In the genomic region with DNA sequence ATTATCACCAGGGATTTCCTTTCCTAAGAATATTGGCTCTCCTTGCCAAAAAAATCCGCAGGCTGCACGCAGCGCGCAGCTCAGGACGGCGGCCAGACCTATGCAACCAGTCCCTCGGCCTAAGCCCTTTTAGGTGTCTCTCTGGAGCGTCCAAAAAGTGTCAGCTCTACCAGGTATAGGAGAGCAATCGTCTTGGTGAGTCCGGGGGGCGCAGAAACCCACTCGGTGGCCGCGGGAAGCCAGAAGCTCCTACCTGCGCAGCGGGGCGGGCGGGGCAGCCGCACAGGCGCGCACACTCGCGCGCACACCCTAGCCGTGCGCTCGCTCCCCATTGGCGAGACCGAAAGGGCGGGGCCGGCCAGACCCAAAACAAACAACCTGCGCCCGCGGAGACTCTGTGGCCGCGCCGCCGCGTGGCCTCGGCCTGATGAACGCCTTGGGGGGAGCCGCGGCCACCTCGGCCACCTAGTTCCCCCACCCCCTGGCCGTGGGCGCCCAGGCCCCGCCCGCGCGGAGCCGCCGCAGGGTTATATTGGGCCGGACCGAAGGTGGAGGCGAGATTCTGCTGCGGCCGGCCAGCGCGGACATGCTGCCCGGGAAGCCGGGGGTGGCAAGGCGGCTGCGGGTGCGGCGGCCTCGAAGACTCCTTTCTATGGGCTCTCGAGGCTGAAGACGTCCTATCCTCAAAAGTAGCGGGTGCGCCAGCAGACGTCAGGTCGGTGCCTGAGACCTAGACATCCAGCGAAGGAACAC, we compare ENCODE assay signal across 8 mouse cellular contexts. TPM values are rescaled to one million over a fixed set of nuclear protein-coding genes. Genes with fewer than 3 reads are reported as not detected.
DNase-seq lines count a peak whose midpoint lies in the region; ATAC-seq lines count a peak whose summit lies in the region.

No protein-coding gene starts in this region.

- peak overlapping the region; percentile 100 for H3K4me2 ChIP-seq in embryonic facial prominence, embryonic 13.5 days

- under 1% methylated on average over 73 of the region's 73 CpGs for WGBS in embryonic facial prominence, embryonic 13.5 days

- DNase-seq in A20 (ENCODE audit: low read depth, low spot score), result peak; percentile 26
- DNase-seq in R1 (ENCODE audit: low read depth, low spot score), result peak; percentile 74
- peak; percentile 35 for DNase-seq in heart, postnatal 4 days
- DNase-seq in layer of hippocampus, postnatal 10 days (ENCODE audit: low spot score in 2 of 2), result peak; percentile 19 to 25
- peak; percentile 75 to 87 for DNase-seq in lung, postnatal 4 days
- peak; percentile 9 for DNase-seq in right cerebral cortex, adult 18-20 months
- no peak for DNase-seq in natural killer cell, adult 2 months (ENCODE audit: low spot score in 2 of 2)

- no peak overlapping the region for H3K27ac ChIP-seq in embryonic facial prominence, embryonic 13.5 days

- H3K27me3 ChIP-seq in embryonic facial prominence, embryonic 13.5 days, result peaks cover 97% of the 10 kb centered on the region

- peak overlapping the region; percentile 65 for H3K4me3 ChIP-seq in embryonic facial prominence, embryonic 13.5 days

- no peaks in the 10 kb centered on the region for H3K9me3 ChIP-seq in embryonic facial prominence, embryonic 13.5 days

- H3K9ac ChIP-seq in embryonic facial prominence, embryonic 13.5 days, result peak overlapping the region; percentile 67

- peak; percentile 32; the same call in 1 of the 2 replicates for ATAC-seq in embryonic facial prominence, embryonic 13.5 days (ENCODE audit: insufficient number of reproducible peaks, insufficient read depth, low FRiP score, low TSS enrichment, low read depth)

- no peaks in the 10 kb centered on the region for H3K36me3 ChIP-seq in embryonic facial prominence, embryonic 13.5 days

- peaks cover 32% of the 10 kb centered on the region for H3K4me1 ChIP-seq in embryonic facial prominence, embryonic 13.5 days

RNA-seq across cellular contexts. Expression of gene A530084C06Rik, which starts 1.2 kb away (rescaled TPM):
- not detected in 2 replicates for polyA plus RNA-seq in embryonic facial prominence, embryonic 13.5 days (2015; fragmentation: Nextera tagmentation; extraction: Ambion mirVana)
- not detected for total RNA-seq in heart, postnatal 4 days (2021)
- total RNA-seq in layer of hippocampus, postnatal 10 days (2021), result 1 to 10 TPM; 1.2 TPM

RNA-seq across cellular contexts. Expression of gene Foxq1, which starts 2.0 kb away (rescaled TPM):
- polyA plus RNA-seq in embryonic facial prominence, embryonic 13.5 days (2015; fragmentation: Nextera tagmentation; extraction: Ambion mirVana), result 0.58 and 1.0 TPM in 2 replicates
- under 1 TPM in 1 of 2 experiments, not detected in 1; 0.07 TPM for total RNA-seq in heart, postnatal 4 days (2021)
- 1 to 10 TPM; 4.1 to 4.4 TPM for total RNA-seq in layer of hippocampus, postnatal 10 days (2021)

Comparison
In these comparisons a context has a peak if more than half of its experiments do, and no peak if none do; other contexts are left out.
1. DNase-seq: peak in A20 (single experiment), R1 (single experiment), heart, postnatal 4 days (single experiment), layer of hippocampus, postnatal 10 days (2 of 2), lung, postnatal 4 days (2 of 2) and right cerebral cortex, adult 18-20 months (single experiment); none in natural killer cell, adult 2 months (0 of 2).
2. RNA of gene Foxq1, which starts 2.0 kb away (total RNA-seq): 4.1 to 4.4 TPM in layer of hippocampus, postnatal 10 days; 0.07 TPM in heart, postnatal 4 days; every median in the first group is over 4 times any median in the second.